Mouse (Mus musculus): Measurements from ENCODE around the gene Bcl2l1. TPM values are rescaled to one million over a fixed set of nuclear protein-coding genes. Genes with fewer than 3 reads are reported as not detected.
A peak's percentile ranks its signal among the peaks of the same experiment; 100 is the strongest.

The Bcl2l1 gene
- polyA plus RNA-seq (2015; fragmentation: Nextera tagmentation; extraction: Ambion mirVana) = 138 and 159 TPM in 2 replicates

DNA sequence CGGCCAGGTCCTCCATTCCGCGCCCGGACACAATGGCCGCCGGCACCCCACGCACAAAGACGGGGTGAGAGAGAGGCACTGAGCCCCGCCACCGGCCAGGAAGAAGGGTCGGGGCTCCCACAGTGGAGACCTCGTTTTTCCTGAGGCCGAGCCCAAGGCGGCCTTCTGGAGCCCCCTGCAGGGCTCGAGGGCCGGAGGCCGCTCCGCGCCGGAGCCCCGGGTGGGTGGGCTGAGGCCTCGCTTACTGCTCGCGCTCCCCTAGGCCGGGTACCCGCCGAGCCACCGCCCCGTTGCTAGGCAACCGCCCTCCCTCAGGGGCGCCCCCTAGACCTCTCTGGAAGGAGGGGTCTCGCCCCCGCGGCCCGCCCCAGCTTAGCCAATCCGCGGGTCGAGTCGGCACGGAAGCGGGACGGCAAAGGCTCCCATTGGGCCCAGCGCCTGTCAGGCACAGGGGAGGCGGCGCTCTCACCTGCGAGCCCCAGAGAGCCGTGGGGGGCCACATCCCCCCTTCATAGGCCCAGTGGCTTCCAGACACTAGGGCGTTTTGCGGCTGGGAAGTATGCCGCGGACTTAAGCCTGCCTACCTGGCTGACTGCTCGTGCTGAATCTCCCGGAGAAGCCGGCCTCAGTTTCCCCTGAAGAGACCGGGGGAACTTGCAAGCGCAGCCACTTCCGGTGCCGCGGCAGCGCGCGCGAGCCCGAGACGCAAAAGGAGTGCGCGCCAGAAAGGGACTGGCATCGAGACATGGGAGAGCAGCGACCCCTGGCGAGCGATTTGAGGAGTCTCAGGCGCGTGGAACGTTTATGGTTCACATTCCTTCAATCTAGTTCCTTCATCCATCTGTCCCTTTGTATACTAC, at the start of gene Bcl2l1:
TSS of gene Bcl2l1 (minus strand) at position 710 of the 860 bp plus-strand sequence.
- ATAC-seq = peak; percentile 99
- Histone ChIP-seq H3K9me3 (ENCODE audit: control insufficient read depth, low read length) (no peaks in the 10 kb centered on the region), H3K27me3 (replicated peaks; ENCODE audit: control insufficient read depth, insufficient read depth, low read length) (no peaks in the 10 kb centered on the region), H3K4me1 (ENCODE audit: control insufficient read depth, insufficient read depth, low read depth, low read length) (peaks cover 37% of the 10 kb centered on the region), H3K4me3 (ENCODE audit: low read length) (peak within 1 kb of the TSS; percentile 84), H3K4me2 (ENCODE audit: low read length) (peak within 1 kb of the TSS; percentile 87), H3K9ac (ENCODE audit: low read depth, low read length) (peak within 1 kb of the TSS; percentile 89), H3K27ac (ENCODE audit: low read depth, low read length) (peak within 1 kb of the TSS; percentile 98), H3K36me3 (ENCODE audit: control insufficient read depth, insufficient read depth, low read length) (no peaks in the 10 kb centered on the region)
- under 1% methylated on average over 68 of the region's 74 CpGs for WGBS

DNA sequence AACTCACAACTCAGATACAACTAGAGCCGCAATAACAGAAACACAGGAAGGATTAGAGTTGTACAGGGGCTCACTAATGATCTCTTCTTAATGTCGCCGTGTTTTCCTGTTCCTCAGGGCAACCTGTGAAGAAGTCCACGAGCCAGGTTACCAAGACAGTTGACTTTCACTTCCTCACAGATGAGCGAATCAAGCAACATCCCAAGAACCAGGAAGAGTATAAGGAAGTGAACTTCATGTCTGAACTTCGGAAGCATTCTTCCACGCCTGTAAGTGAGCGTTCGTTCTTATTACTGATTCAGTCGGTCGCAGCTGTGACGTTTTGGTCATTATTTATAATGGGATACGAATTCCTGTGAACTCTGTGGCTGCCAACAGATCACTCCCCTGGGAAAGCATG, 49.4 kb upstream of the Bcl2l1 start:
- no peak overlapping the region for H3K27ac ChIP-seq (ENCODE audit: low read depth, low read length)
- no peak overlapping the region for H3K4me2 ChIP-seq (ENCODE audit: low read length)
- H3K4me3 ChIP-seq (ENCODE audit: low read length) = no peak overlapping the region
- no peaks in the 10 kb centered on the region; the same call in 1 of the 2 replicates for H3K36me3 ChIP-seq (ENCODE audit: control insufficient read depth, insufficient read depth, low read length)
- no peak overlapping the region for H3K9ac ChIP-seq (ENCODE audit: low read depth, low read length)
- H3K4me1 ChIP-seq (ENCODE audit: control insufficient read depth, insufficient read depth, low read depth, low read length) = no peaks in the 10 kb centered on the region
- H3K27me3 ChIP-seq (replicated peaks; ENCODE audit: control insufficient read depth, insufficient read depth, low read length) = no peaks in the 10 kb centered on the region
- no peaks in the 10 kb centered on the region for H3K9me3 ChIP-seq (ENCODE audit: control insufficient read depth, low read length)
- 92% methylated on average over 13 of the region's 13 CpGs for WGBS
- ATAC-seq = no peak

DNA sequence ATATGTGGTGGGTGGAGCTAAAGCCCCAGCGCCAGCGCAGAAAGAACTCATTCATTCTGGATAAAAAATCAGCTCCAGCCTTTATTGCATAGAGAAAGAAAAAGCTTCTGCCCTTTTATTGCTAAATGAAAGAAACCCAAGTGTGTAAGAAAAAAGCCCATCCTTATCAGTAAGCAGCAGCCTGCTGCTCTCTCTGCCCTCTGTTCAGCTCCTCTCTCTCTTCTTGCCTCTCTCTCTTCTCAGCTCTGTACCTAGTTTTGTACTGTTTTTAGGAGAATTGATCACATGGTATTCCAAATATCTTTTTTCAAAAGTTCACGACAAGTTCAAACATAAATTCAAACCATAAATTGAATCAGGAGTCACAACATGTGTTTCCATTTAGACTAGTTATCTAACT, 46.7 kb upstream of the Bcl2l1 start:
- no peak overlapping the region for H3K4me2 ChIP-seq (ENCODE audit: low read length)
- no peaks in the 10 kb centered on the region for H3K9me3 ChIP-seq (ENCODE audit: control insufficient read depth, low read length)
- no peaks in the 10 kb centered on the region for H3K36me3 ChIP-seq (ENCODE audit: control insufficient read depth, insufficient read depth, low read length)
- no peak overlapping the region for H3K27ac ChIP-seq (ENCODE audit: low read depth, low read length)
- H3K9ac ChIP-seq (ENCODE audit: low read depth, low read length) = no peak overlapping the region
- H3K27me3 ChIP-seq (replicated peaks; ENCODE audit: control insufficient read depth, insufficient read depth, low read length) = no peaks in the 10 kb centered on the region
- no peak for ATAC-seq
- H3K4me3 ChIP-seq (ENCODE audit: low read length) = no peak overlapping the region
- no peaks in the 10 kb centered on the region for H3K4me1 ChIP-seq (ENCODE audit: control insufficient read depth, insufficient read depth, low read depth, low read length)
- 97% methylated on average over 3 of the region's 3 CpGs for WGBS

DNA sequence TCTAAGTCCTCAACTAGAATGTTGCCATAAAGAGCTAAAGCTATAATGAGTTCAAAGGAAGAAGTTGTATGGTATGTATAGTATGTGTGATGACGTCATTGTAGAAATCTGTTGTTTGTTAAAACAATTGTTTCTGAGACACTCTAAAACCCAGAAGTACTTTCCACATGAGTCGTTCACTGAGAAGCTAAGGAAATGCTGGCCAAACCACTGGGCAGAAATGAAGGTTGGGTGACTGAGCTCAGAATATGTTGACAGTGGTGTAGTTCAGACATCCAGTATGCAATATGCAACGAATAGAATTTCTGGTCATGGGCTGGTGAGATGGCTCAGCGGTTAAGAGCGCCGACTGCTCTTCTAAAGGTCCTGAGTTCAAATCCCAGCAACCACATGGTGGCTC, 31.8 kb upstream of the Bcl2l1 start:
- no peak overlapping the region for H3K9ac ChIP-seq (ENCODE audit: low read depth, low read length)
- H3K4me2 ChIP-seq (ENCODE audit: low read length) = no peak overlapping the region
- H3K27me3 ChIP-seq (replicated peaks; ENCODE audit: control insufficient read depth, insufficient read depth, low read length) = no peaks in the 10 kb centered on the region
- 95% methylated on average over 6 of the region's 6 CpGs for WGBS
- H3K27ac ChIP-seq (ENCODE audit: low read depth, low read length) = no peak overlapping the region
- H3K4me1 ChIP-seq (ENCODE audit: control insufficient read depth, insufficient read depth, low read depth, low read length) = no peaks in the 10 kb centered on the region
- no peak for ATAC-seq
- no peak overlapping the region for H3K4me3 ChIP-seq (ENCODE audit: low read length)
- H3K36me3 ChIP-seq (ENCODE audit: control insufficient read depth, insufficient read depth, low read length) = no peaks in the 10 kb centered on the region
- H3K9me3 ChIP-seq (ENCODE audit: control insufficient read depth, low read length) = no peaks in the 10 kb centered on the region

DNA sequence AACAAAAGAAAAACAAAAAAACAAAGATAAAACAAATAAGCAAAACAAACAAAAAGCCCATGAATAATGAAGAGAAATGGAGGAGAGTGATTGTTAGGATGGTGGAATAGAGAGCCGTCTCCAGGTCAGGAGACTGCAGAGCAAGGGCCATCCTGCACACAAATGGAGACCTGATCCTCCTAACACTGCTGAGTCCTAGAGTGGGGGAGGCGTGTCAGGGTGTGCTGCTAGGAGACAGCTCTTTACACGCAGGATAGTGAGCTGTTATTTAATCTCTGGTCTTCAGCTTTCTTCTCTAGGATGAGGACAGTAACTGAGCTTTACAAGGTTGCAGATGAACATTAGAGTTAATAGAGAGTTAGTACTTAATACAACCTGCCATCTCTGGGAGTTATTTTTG, 31.1 kb upstream of the Bcl2l1 start:
- no peaks in the 10 kb centered on the region for H3K4me1 ChIP-seq (ENCODE audit: control insufficient read depth, insufficient read depth, low read depth, low read length)
- H3K9ac ChIP-seq (ENCODE audit: low read depth, low read length) = no peak overlapping the region
- H3K27me3 ChIP-seq (replicated peaks; ENCODE audit: control insufficient read depth, insufficient read depth, low read length) = no peaks in the 10 kb centered on the region
- H3K27ac ChIP-seq (ENCODE audit: low read depth, low read length) = no peak overlapping the region
- H3K4me3 ChIP-seq (ENCODE audit: low read length) = no peak overlapping the region
- no peak for ATAC-seq
- H3K36me3 ChIP-seq (ENCODE audit: control insufficient read depth, insufficient read depth, low read length) = no peaks in the 10 kb centered on the region
- H3K9me3 ChIP-seq (ENCODE audit: control insufficient read depth, low read length) = no peaks in the 10 kb centered on the region
- no peak overlapping the region for H3K4me2 ChIP-seq (ENCODE audit: low read length)
- 79% methylated on average over 3 of the region's 3 CpGs for WGBS

DNA sequence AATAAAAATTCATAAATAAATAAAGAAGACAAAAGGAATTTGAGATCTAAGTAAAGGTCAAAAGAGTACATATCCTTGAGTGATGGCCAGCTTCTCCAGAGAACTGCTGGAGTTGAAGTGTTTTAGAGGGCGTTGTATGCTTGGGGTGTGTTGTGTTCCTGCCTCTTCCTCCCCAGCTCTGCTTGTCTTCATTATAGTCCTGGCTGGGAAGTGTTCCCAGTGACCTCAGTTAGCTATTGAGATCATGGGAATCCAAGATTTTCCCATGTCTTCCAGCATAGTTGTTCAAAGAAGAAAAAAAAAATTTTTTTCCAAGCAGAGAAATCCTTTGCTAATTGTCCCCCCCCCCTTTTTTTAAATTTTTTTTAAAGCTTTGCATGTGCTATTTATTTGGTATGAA, 30.4 kb upstream of the Bcl2l1 start:
- Histone ChIP-seq H3K9ac (ENCODE audit: low read depth, low read length) (no peak overlapping the region), H3K4me2 (ENCODE audit: low read length) (no peak overlapping the region), H3K4me1 (ENCODE audit: control insufficient read depth, insufficient read depth, low read depth, low read length) (no peaks in the 10 kb centered on the region), H3K4me3 (ENCODE audit: low read length) (no peak overlapping the region), H3K27me3 (replicated peaks; ENCODE audit: control insufficient read depth, insufficient read depth, low read length) (no peaks in the 10 kb centered on the region), H3K27ac (ENCODE audit: low read depth, low read length) (no peak overlapping the region), H3K9me3 (ENCODE audit: control insufficient read depth, low read length) (no peaks in the 10 kb centered on the region), H3K36me3 (ENCODE audit: control insufficient read depth, insufficient read depth, low read length) (no peaks in the 10 kb centered on the region)
- ATAC-seq = no peak
- 89% methylated on average over 1 of the region's 1 CpGs for WGBS

DNA sequence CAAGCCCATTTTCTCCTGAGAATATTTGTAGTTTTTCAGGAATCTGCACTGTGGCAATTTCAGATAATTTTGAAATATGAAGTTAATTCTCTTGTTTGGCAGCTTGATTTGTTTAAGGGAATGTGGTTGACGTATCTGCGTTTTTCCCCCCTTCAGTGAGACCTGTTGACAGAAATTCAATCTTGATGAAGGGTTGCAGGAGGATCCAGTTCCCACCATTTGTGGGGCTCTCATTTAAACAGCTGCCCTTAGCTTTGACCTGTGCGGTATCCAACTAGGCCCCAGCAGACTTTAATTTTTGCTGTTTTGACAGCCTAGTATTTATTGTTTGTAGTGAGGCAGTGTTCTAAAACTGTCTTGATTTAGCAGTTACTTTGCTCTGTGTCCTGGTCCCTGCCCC, 28.0 kb upstream of the Bcl2l1 start:
- Histone ChIP-seq H3K27ac (ENCODE audit: low read depth, low read length) (no peak overlapping the region), H3K9ac (ENCODE audit: low read depth, low read length) (no peak overlapping the region), H3K36me3 (ENCODE audit: control insufficient read depth, insufficient read depth, low read length) (no peaks in the 10 kb centered on the region), H3K9me3 (ENCODE audit: control insufficient read depth, low read length) (no peaks in the 10 kb centered on the region), H3K4me2 (ENCODE audit: low read length) (no peak overlapping the region), H3K27me3 (replicated peaks; ENCODE audit: control insufficient read depth, insufficient read depth, low read length) (no peaks in the 10 kb centered on the region), H3K4me1 (ENCODE audit: control insufficient read depth, insufficient read depth, low read depth, low read length) (no peaks in the 10 kb centered on the region), H3K4me3 (ENCODE audit: low read length) (no peak overlapping the region)
- WGBS = 88% methylated on average over 3 of the region's 3 CpGs
- no peak for ATAC-seq

DNA sequence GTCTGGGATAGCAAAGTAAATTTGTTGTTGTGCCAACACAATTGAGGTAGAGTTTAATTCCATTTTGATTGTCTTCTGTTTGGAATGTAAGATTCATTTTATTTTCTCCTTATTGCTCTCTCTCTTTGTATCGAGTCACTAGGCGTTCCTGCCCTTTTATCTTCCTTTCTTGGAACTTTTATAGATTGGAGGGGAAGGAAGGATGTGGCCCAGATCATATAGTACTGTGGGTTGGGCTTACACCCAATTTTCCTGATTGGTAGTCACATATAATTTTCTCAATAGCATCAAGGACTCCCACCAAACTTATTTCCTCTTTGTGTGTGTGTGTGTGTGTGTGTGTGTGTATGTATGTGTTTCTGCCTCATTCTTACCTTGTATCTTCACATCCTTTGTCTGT, 16.9 kb upstream of the Bcl2l1 start:
- no peaks in the 10 kb centered on the region for H3K4me1 ChIP-seq (ENCODE audit: control insufficient read depth, insufficient read depth, low read depth, low read length)
- 7% methylated on average over 2 of the region's 2 CpGs for WGBS
- H3K27ac ChIP-seq (ENCODE audit: low read depth, low read length) = no peak overlapping the region
- no peaks in the 10 kb centered on the region for H3K9me3 ChIP-seq (ENCODE audit: control insufficient read depth, low read length)
- no peaks in the 10 kb centered on the region for H3K27me3 ChIP-seq (replicated peaks; ENCODE audit: control insufficient read depth, insufficient read depth, low read length)
- peak overlapping the region; percentile 74 for H3K4me3 ChIP-seq (ENCODE audit: low read length)
- H3K36me3 ChIP-seq (ENCODE audit: control insufficient read depth, insufficient read depth, low read length) = no peaks in the 10 kb centered on the region
- H3K9ac ChIP-seq (ENCODE audit: low read depth, low read length) = peak overlapping the region; percentile 57; the same call in 1 of the 2 replicates
- peak overlapping the region; percentile 85 for H3K4me2 ChIP-seq (ENCODE audit: low read length)
- no peak for ATAC-seq

DNA sequence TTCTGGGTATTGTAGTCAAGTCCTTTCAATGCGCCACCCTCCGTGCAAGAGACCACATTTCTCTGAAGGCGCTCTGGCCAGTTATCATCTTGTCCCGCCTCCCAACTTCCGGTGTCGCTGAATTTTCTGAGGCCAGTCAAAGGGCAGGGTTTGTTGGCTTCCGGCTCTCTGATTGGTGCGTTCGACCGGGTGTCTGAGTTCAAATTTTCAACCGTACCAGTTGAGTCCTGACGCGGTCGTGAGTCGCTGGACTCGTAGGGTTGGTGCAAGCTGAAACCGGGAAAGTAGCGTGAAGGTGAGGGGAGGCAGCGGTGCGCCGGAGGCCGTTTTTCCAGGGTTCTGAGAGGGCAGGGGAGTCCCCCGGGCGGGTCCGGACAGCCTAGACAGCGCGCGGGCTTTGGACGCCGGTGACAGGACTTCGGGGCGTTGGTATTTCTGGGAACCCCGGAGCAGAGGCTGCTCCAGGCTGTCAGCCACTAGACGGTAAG, 16.3 kb upstream of the Bcl2l1 start, which contains the start of gene Tpx2:
TSS of gene Tpx2 (plus strand) at position 150 of the 488 bp plus-strand sequence.
- H3K4me1 ChIP-seq (ENCODE audit: control insufficient read depth, insufficient read depth, low read depth, low read length) = no peaks in the 10 kb centered on the region
- no peaks in the 10 kb centered on the region for H3K36me3 ChIP-seq (ENCODE audit: control insufficient read depth, insufficient read depth, low read length)
- peak within 1 kb of the TSS; percentile 74 for H3K4me3 ChIP-seq (ENCODE audit: low read length)
- peak within 1 kb of the TSS; percentile 85 for H3K4me2 ChIP-seq (ENCODE audit: low read length)
- H3K27ac ChIP-seq (ENCODE audit: low read depth, low read length) = peak within 1 kb of the TSS; percentile 31; the same call in 1 of the 2 replicates
- peak; percentile 98 for ATAC-seq
- peak within 1 kb of the TSS; percentile 57 for H3K9ac ChIP-seq (ENCODE audit: low read depth, low read length)
- H3K9me3 ChIP-seq (ENCODE audit: control insufficient read depth, low read length) = no peaks in the 10 kb centered on the region
- under 1% methylated on average over 34 of the region's 34 CpGs for WGBS
- no peaks in the 10 kb centered on the region for H3K27me3 ChIP-seq (replicated peaks; ENCODE audit: control insufficient read depth, insufficient read depth, low read length)
